Comparison of ENCODE assay signal across 9 mouse cellular contexts in genomic region chr12:113154747-113155075, GRCm38 (mm10). TPM values are rescaled to one million over a fixed set of nuclear protein-coding genes. Genes with fewer than 3 reads are reported as not detected.
DNase-seq lines count a peak whose midpoint lies in the region; ATAC-seq and TF ChIP-seq lines count a peak whose summit lies in the region.
"Had no signal": no experiment of that assay in that cellular context is flagged by ENCODE, and none has a peak within 500 bp of the region (broad histone marks: within the 10 kb centered on the region; RNA-seq: fewer than 3 reads in every experiment).

No protein-coding gene starts in this region.

- no peaks in the 10 kb centered on the region for H3K9me3 ChIP-seq in liver, embryonic 13.5 days (replicated peaks)

- H3K4me2 ChIP-seq in liver, embryonic 13.5 days: peak overlapping the region; percentile 94

- peaks cover 56% of the 10 kb centered on the region for H3K4me1 ChIP-seq in thymus, adult 2 months (replicated peaks; ENCODE audit: control insufficient read depth, insufficient read depth, low read length)
- H3K4me1 ChIP-seq in liver, embryonic 13.5 days (replicated peaks): peaks cover 62% of the 10 kb centered on the region

- no peak for TF ChIP-seq POLR2A in thymus, adult 2 months (IDR thresholded peaks at IDR 0.05; ENCODE audit: control insufficient read depth, extremely low read depth, insufficient read depth, low read length, poor library complexity)

- no peaks in the 10 kb centered on the region for H3K27me3 ChIP-seq in thymus, adult 2 months (ENCODE audit: control insufficient read depth, insufficient read depth, low read length)
- H3K27me3 ChIP-seq in liver, embryonic 13.5 days: peaks cover 39% of the 10 kb centered on the region

- no peak for ATAC-seq in liver, embryonic 13.5 days (ENCODE audit: low read depth)

- H3K4me3 ChIP-seq in gastrocnemius, adult 2 months: peak overlapping the region; percentile 80
- peak overlapping the region; percentile 58 for H3K4me3 ChIP-seq in thymus, adult 2 months (ENCODE audit: control insufficient read depth, insufficient read depth, low read length)
- peak overlapping the region; percentile 63 for H3K4me3 ChIP-seq in liver, embryonic 13.5 days (replicated peaks)

- peak overlapping the region; percentile 90 for H3K27ac ChIP-seq in gastrocnemius, adult 2 months
- H3K27ac ChIP-seq in thymus, adult 2 months (ENCODE audit: control insufficient read depth, insufficient read depth, low read length): peak overlapping the region; percentile 90
- no peak overlapping the region for H3K27ac ChIP-seq in liver, embryonic 13.5 days

- H3K36me3 ChIP-seq in thymus, adult 2 months (ENCODE audit: control insufficient read depth, insufficient read depth, low read length): no peaks in the 10 kb centered on the region
- peaks cover 7% of the 10 kb centered on the region for H3K36me3 ChIP-seq in liver, embryonic 13.5 days

- WGBS in thymus, adult 2 months: 41% methylated on average over 6 of the region's 6 CpGs
- 80% methylated on average over 6 of the region's 6 CpGs for WGBS in liver, embryonic 13.5 days (ENCODE audit: insufficient replicate concordance)

- H3K9ac ChIP-seq in liver, embryonic 13.5 days: peak overlapping the region; percentile 72; the same call in 1 of the 2 replicates

- no peak for DNase-seq in gastrocnemius, adult 2 months
- DNase-seq in gastrocnemius, postnatal 25 days: no peak
- no peak for DNase-seq in thymus, adult 2 months
- no peak for DNase-seq in thymus, postnatal 36 days
- no peak for DNase-seq in liver, embryonic 13.5 days
- DNase-seq in left cerebral cortex, adult 8-10 months (ENCODE audit: low spot score in 2 of 2): no peak
- DNase-seq in adrenal gland, adult 8-10 months: no peak
- DNase-seq in urinary bladder, adult 18-20 months (ENCODE audit: low spot score in 2 of 2): no peak

- intact Hi-C loops in gastrocnemius, adult 2 months (cut with DNase I): no loop called here

- no peak for TF ChIP-seq CTCF in gastrocnemius, adult 2 months (IDR thresholded peaks at IDR 0.05)
- TF ChIP-seq CTCF in thymus, adult 2 months (IDR thresholded peaks at IDR 0.05; ENCODE audit: borderline replicate concordance, control insufficient read depth, extremely low read depth, insufficient read depth, low read length, poor library complexity): no peak

RNA-seq across cellular contexts. Expression of gene Tedc1, which starts 1.5 kb away (rescaled TPM):
- not detected for total RNA-seq in gastrocnemius, adult 2 months (2021)
- total RNA-seq in gastrocnemius, postnatal 25 days (2021): under 1 TPM; 0.46 to 0.54 TPM
- polyA plus RNA-seq in thymus, adult 2 months (2012; rRNA removed): 96.2 and 125 TPM in 2 replicates
- 12.0 and 12.9 TPM in 2 replicates for polyA plus RNA-seq in liver, embryonic 13.5 days (2015; fragmentation: Nextera tagmentation; extraction: Ambion mirVana)
- total RNA-seq in left cerebral cortex, adult 8-10 months (2022): 1 to 10 TPM; 1.0 to 2.1 (median 1.6) TPM
- 1 to 10 TPM in 3 of 4 experiments, under 1 TPM in 1; 0.87 to 1.8 (median 1.5) TPM for total RNA-seq in adrenal gland, adult 8-10 months (2022)
- total RNA-seq: gastrocnemius, adult 18-20 months had no signal

RNA-seq across cellular contexts. Expression of gene Crip1, which starts 8.6 kb away (rescaled TPM):
- 100 to 1,000 TPM in 1 of 2 experiments, 10 to 100 TPM in 1; 71.2 to 113 TPM for total RNA-seq in gastrocnemius, adult 2 months (2021)
- 100 to 1,000 TPM in 1 of 2 experiments, 10 to 100 TPM in 1; 90.0 to 150 TPM for total RNA-seq in gastrocnemius, postnatal 25 days (2021)
- 904 and 1,218 TPM in 2 replicates for polyA plus RNA-seq in thymus, adult 2 months (2012; rRNA removed)
- polyA plus RNA-seq in liver, embryonic 13.5 days (2015; fragmentation: Nextera tagmentation; extraction: Ambion mirVana): 84.5 and 94.1 TPM in 2 replicates
- 10 to 100 TPM; 12.4 to 18.7 (median 16.3) TPM for total RNA-seq in left cerebral cortex, adult 8-10 months (2022)
- 10 to 100 TPM; 55.3 to 90.7 (median 59.7) TPM for total RNA-seq in adrenal gland, adult 8-10 months (2022)

RNA-seq across cellular contexts. Expression of gene Crip2, which starts 14.7 kb away (rescaled TPM):
- total RNA-seq in gastrocnemius, adult 2 months (2021): 10 to 100 TPM; 32.4 to 41.1 TPM
- 10 to 100 TPM; 39.5 to 52.5 TPM for total RNA-seq in gastrocnemius, postnatal 25 days (2021)
- 95.9 and 282 TPM in 2 replicates for polyA plus RNA-seq in thymus, adult 2 months (2012; rRNA removed)
- polyA plus RNA-seq in liver, embryonic 13.5 days (2015; fragmentation: Nextera tagmentation; extraction: Ambion mirVana): 47.9 and 50.4 TPM in 2 replicates
- total RNA-seq in left cerebral cortex, adult 8-10 months (2022): 100 to 1,000 TPM; 142 to 161 (median 148) TPM
- 10 to 100 TPM; 46.7 to 65.5 (median 58.4) TPM for total RNA-seq in adrenal gland, adult 8-10 months (2022)

RNA-seq across cellular contexts. Expression of gene Tmem121, which starts 31.0 kb away (rescaled TPM):
- not detected for total RNA-seq in gastrocnemius, adult 2 months (2021)
- under 1 TPM; 0.33 to 0.46 TPM for total RNA-seq in gastrocnemius, postnatal 25 days (2021)
- polyA plus RNA-seq in thymus, adult 2 months (2012; rRNA removed): 47.6 and 60.9 TPM in 2 replicates
- polyA plus RNA-seq in liver, embryonic 13.5 days (2015; fragmentation: Nextera tagmentation; extraction: Ambion mirVana): 0.46 and 0.52 TPM in 2 replicates
- total RNA-seq in left cerebral cortex, adult 8-10 months (2022): 10 to 100 TPM; 21.4 to 23.8 (median 23.1) TPM
- 10 to 100 TPM in 2 of 4 experiments, 1 to 10 TPM in 2; 5.1 to 13.1 (median 8.4) TPM for total RNA-seq in adrenal gland, adult 8-10 months (2022)

RNA-seq across cellular contexts. Expression of gene Mta1, which starts 56.6 kb away (rescaled TPM):
- total RNA-seq in gastrocnemius, adult 2 months (2021): 10 to 100 TPM; 36.2 to 41.5 TPM
- 10 to 100 TPM; 29.3 to 34.4 TPM for total RNA-seq in gastrocnemius, postnatal 25 days (2021)
- 163 and 208 TPM in 2 replicates for polyA plus RNA-seq in thymus, adult 2 months (2012; rRNA removed)
- 4.8 and 6.1 TPM in 2 replicates for polyA plus RNA-seq in liver, embryonic 13.5 days (2015; fragmentation: Nextera tagmentation; extraction: Ambion mirVana)
- 10 to 100 TPM; 70.5 to 74.5 (median 71.6) TPM for total RNA-seq in left cerebral cortex, adult 8-10 months (2022)
- total RNA-seq in adrenal gland, adult 8-10 months (2022): 10 to 100 TPM; 81.8 to 92.8 (median 86.8) TPM
